8 mouse cellular contexts compared by ENCODE assay signal in the genomic region with DNA sequence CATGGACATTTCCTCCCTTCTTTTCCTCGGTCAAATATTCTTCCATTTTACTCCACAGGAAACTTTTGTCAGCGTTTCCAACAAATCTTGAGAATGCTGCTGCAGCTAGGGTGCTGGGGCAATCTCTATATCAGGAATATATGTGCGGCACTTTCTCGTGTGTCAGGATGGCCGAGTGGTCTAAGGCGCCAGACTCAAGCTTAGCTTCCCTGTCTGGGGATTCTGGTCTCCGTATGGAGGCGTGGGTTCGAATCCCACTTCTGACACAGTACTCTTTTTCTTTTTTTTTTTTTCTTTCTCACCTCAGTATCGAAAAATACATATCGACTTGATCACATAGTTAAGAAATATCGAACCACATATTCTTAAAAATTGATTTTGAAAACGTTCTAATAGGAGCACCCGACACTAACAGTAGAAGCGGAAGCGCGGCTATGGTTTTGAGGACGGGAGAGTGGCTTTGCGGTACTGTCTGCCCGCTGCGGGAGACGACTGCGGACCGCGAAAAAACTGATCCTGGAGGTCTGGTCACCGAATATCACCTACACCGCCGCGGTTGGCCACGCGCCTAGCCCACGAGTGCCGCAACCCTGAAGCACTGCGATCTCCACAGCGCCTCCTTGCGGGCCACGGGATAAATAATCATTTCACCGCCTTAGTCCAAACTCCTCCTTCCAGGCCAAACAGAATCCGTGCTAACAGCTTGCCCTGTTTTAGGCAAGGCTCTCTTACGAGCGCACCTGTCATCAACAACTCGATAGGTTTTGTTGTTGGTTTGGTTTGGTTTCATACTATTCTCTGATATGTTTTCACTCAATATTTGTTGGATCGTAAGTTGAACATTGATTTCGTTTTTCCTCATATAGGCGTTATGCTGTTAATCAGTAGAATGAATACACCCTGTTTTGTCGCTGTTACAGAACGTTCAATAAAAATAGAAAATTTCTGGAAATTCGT. TPM values are rescaled to one million over a fixed set of nuclear protein-coding genes. Genes with fewer than 3 reads are reported as not detected.
A peak's percentile ranks its signal among the peaks of the same experiment; 100 is the strongest.
DNase-seq lines count a peak whose midpoint lies in the region; ATAC-seq and TF ChIP-seq lines count a peak whose summit lies in the region.

No protein-coding gene starts in this region.

- TF ChIP-seq RAD21 in MEL (IDR thresholded peaks at IDR 0.05; ENCODE audit: low read depth, low read length): peak; percentile 32

- H3K27me3 ChIP-seq in MEL (ENCODE audit: control insufficient read depth in 1 of 2, insufficient read depth in 2 of 2, low read length in 2 of 2): no peaks in the 10 kb centered on the region
- no peaks in the 10 kb centered on the region for H3K27me3 ChIP-seq in cerebellum, adult 2 months (ENCODE audit: control insufficient read depth, insufficient read depth, low read length)
- no peaks in the 10 kb centered on the region for H3K27me3 ChIP-seq in hindbrain, embryonic 10.5 days (ENCODE audit: insufficient read depth, poor library complexity, severe bottlenecking)
- H3K27me3 ChIP-seq in lung, postnatal 0 days (replicated peaks; ENCODE audit: insufficient read depth, low read length): no peaks in the 10 kb centered on the region

- H3K9me3 ChIP-seq in MEL (replicated peaks; ENCODE audit: insufficient read depth, low read length): no peaks in the 10 kb centered on the region
- H3K9me3 ChIP-seq in hindbrain, embryonic 10.5 days: peaks cover 9% of the 10 kb centered on the region
- no peaks in the 10 kb centered on the region for H3K9me3 ChIP-seq in lung, postnatal 0 days (ENCODE audit: low read length)

- no peak; a peak in 1 of 4 replicates for TF ChIP-seq EP300 in MEL (IDR thresholded peaks at IDR 0.05; ENCODE audit: low read depth in 1 of 2, low read length in 2 of 2)
- no peak for TF ChIP-seq EP300 in lung, postnatal 0 days (IDR thresholded peaks at IDR 0.05)

- H3K4me3 ChIP-seq in MEL (ENCODE audit: control insufficient read depth in 1 of 2, insufficient read depth in 1 of 2, low read depth in 2 of 2, low read length in 2 of 2): peak overlapping the region; percentile 52 to 88
- H3K4me3 ChIP-seq in cerebellum, adult 2 months (replicated peaks; ENCODE audit: insufficient read depth, low read depth, low read length): peak overlapping the region; percentile 92
- H3K4me3 ChIP-seq in hindbrain, embryonic 10.5 days: peak overlapping the region; percentile 69
- peak overlapping the region; percentile 77 for H3K4me3 ChIP-seq in lung, postnatal 0 days (ENCODE audit: low read depth, low read length)

- peak; percentile 97 for DNase-seq in MEL (ENCODE audit: low read depth, low spot score)
- peak; percentile 92 to 99 for DNase-seq in cerebellum, adult 2 months
- DNase-seq in forelimb bud, embryonic 11.5 days (ENCODE audit: low read depth, low spot score): peak; percentile 96
- DNase-seq in hindbrain, embryonic 10.5 days (ENCODE audit: low spot score): peak; percentile 96
- peak; percentile 91 for DNase-seq in layer of hippocampus, adult 9-11 months
- DNase-seq in lung, postnatal 0 days (ENCODE audit: low spot score): peak; percentile 95
- peak; percentile 96 for DNase-seq in ovary, postnatal 14 days (ENCODE audit: low spot score)
- DNase-seq in thymus, postnatal 14 days: peak; percentile 91

- peak; percentile 91 to 95 (median 91) for TF ChIP-seq CTCF in MEL (IDR thresholded peaks at IDR 0.05 in 2 of 3, conservative IDR thresholded peaks at IDR 0.05 in 1 of 3; ENCODE audit: control insufficient read depth in 1 of 3, insufficient read depth in 1 of 3, low read depth in 2 of 3, low read length in 3 of 3, poor library complexity in 1 of 3, severe bottlenecking in 1 of 3)
- peak; percentile 81 for TF ChIP-seq CTCF in cerebellum, adult 2 months (IDR thresholded peaks at IDR 0.05; ENCODE audit: borderline replicate concordance, insufficient read depth, low read depth, low read length)
- TF ChIP-seq CTCF in lung, postnatal 0 days (IDR thresholded peaks at IDR 0.05): peak; percentile 95

- H3K36me3 ChIP-seq in MEL (ENCODE audit: control insufficient read depth in 1 of 2, insufficient read depth in 2 of 2, low read length in 2 of 2): peaks cover 0 to 10% of the 10 kb centered on the region in 2 experiments; a peak in 2 of 4 replicates
- H3K36me3 ChIP-seq in hindbrain, embryonic 10.5 days: peaks cover 5% of the 10 kb centered on the region
- H3K36me3 ChIP-seq in lung, postnatal 0 days (ENCODE audit: insufficient read depth, low read length): 0 out of 2 replicates have a peak, but pooled peaks cover 5% of the 10 kb centered on the region

- H3K79me2 ChIP-seq in MEL (ENCODE audit: control insufficient read depth, insufficient read depth, low read length, poor library complexity): no peaks in the 10 kb centered on the region; the same call in 1 of the 2 replicates

- peak overlapping the region; percentile 61 for H3K27ac ChIP-seq in MEL (ENCODE audit: control insufficient read depth, low read depth, low read length)
- H3K27ac ChIP-seq in cerebellum, adult 2 months (ENCODE audit: insufficient read depth, low read length): peak overlapping the region; percentile 64; the same call in 1 of the 2 replicates
- peak overlapping the region; percentile 86 for H3K27ac ChIP-seq in hindbrain, embryonic 10.5 days
- peak overlapping the region; percentile 62 for H3K27ac ChIP-seq in lung, postnatal 0 days (ENCODE audit: low read length)

- no peaks in the 10 kb centered on the region for H3K4me1 ChIP-seq in MEL (ENCODE audit: control insufficient read depth in 1 of 2, insufficient read depth in 2 of 2, low read length in 2 of 2)
- no peaks in the 10 kb centered on the region; the same call in 1 of the 2 replicates for H3K4me1 ChIP-seq in cerebellum, adult 2 months (ENCODE audit: control insufficient read depth, insufficient read depth, low read length)
- peaks cover 8% of the 10 kb centered on the region for H3K4me1 ChIP-seq in hindbrain, embryonic 10.5 days (replicated peaks)
- H3K4me1 ChIP-seq in lung, postnatal 0 days (ENCODE audit: insufficient read depth, low read depth, low read length): no peaks in the 10 kb centered on the region

- peak in 1 of 2 experiments; percentile 39; a peak in 1 of 4 replicates for TF ChIP-seq POLR2A in MEL (IDR thresholded peaks at IDR 0.05; ENCODE audit: control insufficient read depth in 1 of 2, insufficient read depth in 1 of 2, low read depth in 1 of 2, low read length in 2 of 2, poor library complexity in 1 of 2)
- no peak for TF ChIP-seq POLR2A in cerebellum, adult 2 months (IDR thresholded peaks at IDR 0.05; ENCODE audit: borderline replicate concordance, insufficient read depth, low read length)

- peak overlapping the region; percentile 52 for H3K4me2 ChIP-seq in lung, postnatal 0 days (replicated peaks; ENCODE audit: low read depth, low read length)

- peak; percentile 97 for ATAC-seq in lung, postnatal 0 days

- 3% methylated on average over 48 of the region's 48 CpGs for WGBS in cerebellum, adult 2 months
- WGBS in hindbrain, embryonic 10.5 days: 6% methylated on average over 48 of the region's 48 CpGs
- WGBS in lung, postnatal 0 days: 3% methylated on average over 48 of the region's 48 CpGs

- H3K9ac ChIP-seq in MEL (ENCODE audit: control insufficient read depth, low read depth, low read length, poor library complexity, severe bottlenecking): peak overlapping the region; percentile 82
- 0 out of 2 replicates have a peak overlapping the region, but pooled peaks have one; percentile 36 for H3K9ac ChIP-seq in lung, postnatal 0 days (replicated peaks; ENCODE audit: low read depth)

TF ChIP-seq in MEL, 35 proteins besides CTCF, POLR2A, EP300 and RAD21 (continues in another document):
- TF ChIP-seq BHLHE40 (IDR thresholded peaks at IDR 0.05; ENCODE audit: borderline replicate concordance, low read depth, low read length): no peak
- no peak for TF ChIP-seq JUND (IDR thresholded peaks at IDR 0.05; ENCODE audit: low read depth, low read length)
- no peak for TF ChIP-seq USF2 (IDR thresholded peaks at IDR 0.05; ENCODE audit: borderline replicate concordance in 1 of 2, insufficient read depth in 1 of 2, low read depth in 1 of 2, low read length in 2 of 2)
- no peak for TF ChIP-seq ZC3H11A (IDR thresholded peaks at IDR 0.05; ENCODE audit: low read depth, low read length)
- peak; percentile 42; the same call in 1 of the 2 replicates for TF ChIP-seq USF1 (IDR thresholded peaks at IDR 0.05; ENCODE audit: low read depth, low read length)
- no peak for TF ChIP-seq GABPA (IDR thresholded peaks at IDR 0.05; ENCODE audit: low read depth, low read length)
- no peak for TF ChIP-seq ETS1 (IDR thresholded peaks at IDR 0.05; ENCODE audit: low read depth, low read length)
- TF ChIP-seq MYB (IDR thresholded peaks at IDR 0.05; ENCODE audit: low read depth, low read length): no peak
- peak; percentile 39; the same call in 1 of the 2 replicates for TF ChIP-seq TAL1 (IDR thresholded peaks at IDR 0.05; ENCODE audit: low read length)
- no peak for TF ChIP-seq ZMIZ1 (IDR thresholded peaks at IDR 0.05; ENCODE audit: low read depth, low read length)
- TF ChIP-seq UBTF (IDR thresholded peaks at IDR 0.05; ENCODE audit: borderline replicate concordance, insufficient read depth, low read depth, low read length): no peak
- TF ChIP-seq CHD2 (IDR thresholded peaks at IDR 0.05; ENCODE audit: low read length): no peak
- peak; percentile 84 for TF ChIP-seq ELF1 (IDR thresholded peaks at IDR 0.05; ENCODE audit: low read depth, low read length)
- peak; percentile 65 for TF ChIP-seq SMC3 (IDR thresholded peaks at IDR 0.05; ENCODE audit: low read depth, low read length)
- TF ChIP-seq MAZ (IDR thresholded peaks at IDR 0.05; ENCODE audit: low read depth, low read length): no peak
- no peak for TF ChIP-seq TCF12 (IDR thresholded peaks at IDR 0.05; ENCODE audit: low read depth, low read length)
- TF ChIP-seq MEF2A (IDR thresholded peaks at IDR 0.05; ENCODE audit: extremely low read depth, insufficient replicate concordance, low read depth, low read length, poor library complexity, severe bottlenecking): no peak
- TF ChIP-seq MYC (IDR thresholded peaks at IDR 0.05; ENCODE audit: low read depth, low read length): peak; percentile 84

RNA-seq across cellular contexts. Expression of gene Trim27, which starts 21.1 kb away (rescaled TPM):
- 257 and 258 TPM in 2 replicates for total RNA-seq in MEL (2012; rRNA removed)
- 100 to 1,000 TPM; 311 to 339 TPM for polyA plus RNA-seq in MEL (2012; ENCODE audit: insufficient read depth in 1 of 2, insufficient read length in 2 of 2, low read depth in 1 of 2, low replicate concordance in 2 of 2, missing spikeins in 1 of 2)
- 27.0 and 28.9 TPM in 2 replicates for polyA plus RNA-seq in cerebellum, adult 2 months (2012; rRNA removed)
- 157 and 163 TPM in 2 replicates for polyA plus RNA-seq in hindbrain, embryonic 10.5 days (2016; fragmentation: Nextera tagmentation; extraction: Ambion mirVana)
- polyA plus RNA-seq in lung, postnatal 0 days (2015; fragmentation: Nextera tagmentation; extraction: Ambion mirVana): 61.2 and 63.3 TPM in 2 replicates

RNA-seq across cellular contexts. Expression of gene Olfr1368, which starts 54.7 kb away (rescaled TPM):
- not detected in 2 replicates for total RNA-seq in MEL (2012; rRNA removed)
- polyA plus RNA-seq in MEL (2012; ENCODE audit: insufficient read depth in 1 of 2, insufficient read length in 2 of 2, low read depth in 1 of 2, low replicate concordance in 2 of 2, missing spikeins in 1 of 2): not detected
- not detected in 2 replicates for polyA plus RNA-seq in cerebellum, adult 2 months (2012; rRNA removed)
- polyA plus RNA-seq in hindbrain, embryonic 10.5 days (2016; fragmentation: Nextera tagmentation; extraction: Ambion mirVana): not detected in 2 replicates
- polyA plus RNA-seq in lung, postnatal 0 days (2015; fragmentation: Nextera tagmentation; extraction: Ambion mirVana): not detected in 2 replicates

Comparison
In these comparisons a context has a peak if more than half of its experiments do, and no peak if none do; other contexts are left out.
1. Peak in every context shown above with its lines: DNase-seq, ATAC-seq, H3K4me3 ChIP-seq and H3K27ac ChIP-seq.